ENCODE assay signal across 8 mouse cellular contexts in genomic region chr11:74521981-74522486, GRCm38 (mm10).
DNase-seq lines count a peak whose midpoint lies in the region; ATAC-seq and TF ChIP-seq lines count a peak whose summit lies in the region.

No protein-coding gene starts in this region.

- no peak for ATAC-seq in heart, embryonic 12.5 days (ENCODE audit: insufficient number of reproducible peaks, low FRiP score)
- no peak for ATAC-seq in neural tube, embryonic 11.5 days (ENCODE audit: insufficient read depth, low FRiP score, low TSS enrichment)

- peak overlapping the region; percentile 87 for H3K4me2 ChIP-seq in heart, embryonic 12.5 days
- H3K4me2 ChIP-seq in neural tube, embryonic 11.5 days (ENCODE audit: low read depth) = peak overlapping the region; percentile 96

- peak overlapping the region; percentile 89 for H3K9ac ChIP-seq in ES-Bruce4 (ENCODE audit: low read depth, poor library complexity, severe bottlenecking)
- H3K9ac ChIP-seq in heart, embryonic 12.5 days = peak overlapping the region; percentile 74
- peak overlapping the region; percentile 51 for H3K9ac ChIP-seq in neural tube, embryonic 11.5 days (ENCODE audit: low read length)

- peak; percentile 28 for DNase-seq in layer of hippocampus, adult 11-12 months (ENCODE audit: low spot score)
- no peak for DNase-seq in layer of hippocampus, adult 9-11 months
- DNase-seq in embryo, embryonic 10.5 days (ENCODE audit: low spot score) = peak; percentile 49
- no peak for DNase-seq in limb, embryonic 10.5 days (ENCODE audit: low spot score)
- DNase-seq in neural tube, embryonic 11.5 days (ENCODE audit: low spot score) = peak; percentile 63
- DNase-seq in spleen, postnatal 14 days (ENCODE audit: low spot score in 2 of 2) = no peak

- no peak for TF ChIP-seq EP300 in ES-Bruce4 (IDR thresholded peaks at IDR 0.05; ENCODE audit: insufficient read depth, low read depth, low read length)

- H3K9me3 ChIP-seq in ES-Bruce4 (replicated peaks; ENCODE audit: control insufficient read depth, insufficient read depth, low read length, poor library complexity, severe bottlenecking) = no peaks in the 10 kb centered on the region
- no peaks in the 10 kb centered on the region for H3K9me3 ChIP-seq in heart, embryonic 12.5 days (replicated peaks)
- H3K9me3 ChIP-seq in limb, embryonic 10.5 days (replicated peaks) = no peaks in the 10 kb centered on the region
- H3K9me3 ChIP-seq in neural tube, embryonic 11.5 days (ENCODE audit: control insufficient read depth, low read length) = no peaks in the 10 kb centered on the region

- H3K36me3 ChIP-seq in ES-Bruce4 (ENCODE audit: control insufficient read depth, insufficient read depth, low read length, poor library complexity, severe bottlenecking) = no peaks in the 10 kb centered on the region
- H3K36me3 ChIP-seq in heart, embryonic 12.5 days = no peaks in the 10 kb centered on the region
- H3K36me3 ChIP-seq in limb, embryonic 10.5 days = no peaks in the 10 kb centered on the region
- H3K36me3 ChIP-seq in neural tube, embryonic 11.5 days (ENCODE audit: control insufficient read depth, insufficient read depth, low read length) = no peaks in the 10 kb centered on the region

- no peak overlapping the region for H3K27ac ChIP-seq in ES-Bruce4 (ENCODE audit: insufficient read depth, low read length)
- peak overlapping the region; percentile 76 for H3K27ac ChIP-seq in heart, embryonic 12.5 days (ENCODE audit: poor library complexity, severe bottlenecking)
- peak overlapping the region; percentile 72; the same call in 1 of the 2 replicates for H3K27ac ChIP-seq in limb, embryonic 10.5 days
- no peak overlapping the region for H3K27ac ChIP-seq in neural tube, embryonic 11.5 days (ENCODE audit: low read depth, low read length)

- WGBS in heart, embryonic 12.5 days = under 1% methylated on average over 29 of the region's 29 CpGs
- under 1% methylated on average over 29 of the region's 29 CpGs for WGBS in limb, embryonic 10.5 days
- WGBS in neural tube, embryonic 11.5 days = under 1% methylated on average over 29 of the region's 29 CpGs

- peaks cover 10% of the 10 kb centered on the region for H3K27me3 ChIP-seq in ES-Bruce4 (ENCODE audit: control insufficient read depth, insufficient read depth, low read length, poor library complexity, severe bottlenecking)
- peaks cover 33% of the 10 kb centered on the region for H3K27me3 ChIP-seq in heart, embryonic 12.5 days (replicated peaks)
- H3K27me3 ChIP-seq in limb, embryonic 10.5 days (ENCODE audit: low read depth, poor library complexity, severe bottlenecking) = peaks cover 77% of the 10 kb centered on the region
- H3K27me3 ChIP-seq in neural tube, embryonic 11.5 days (ENCODE audit: control insufficient read depth, insufficient read depth, low read length) = peaks cover 33% of the 10 kb centered on the region

- peaks cover 4% of the 10 kb centered on the region for H3K4me1 ChIP-seq in ES-Bruce4 (ENCODE audit: control insufficient read depth, insufficient read depth, low read length)
- H3K4me1 ChIP-seq in heart, embryonic 12.5 days (replicated peaks) = peaks cover 57% of the 10 kb centered on the region
- peaks cover 32% of the 10 kb centered on the region for H3K4me1 ChIP-seq in limb, embryonic 10.5 days
- H3K4me1 ChIP-seq in neural tube, embryonic 11.5 days (ENCODE audit: control insufficient read depth, insufficient read depth, low read length) = 0 out of 2 replicates have a peak, but pooled peaks cover 6% of the 10 kb centered on the region

- peak overlapping the region; percentile 84 for H3K4me3 ChIP-seq in ES-Bruce4 (ENCODE audit: low read depth, low read length)
- H3K4me3 ChIP-seq in heart, embryonic 12.5 days = peak overlapping the region; percentile 75
- peak overlapping the region; percentile 73 for H3K4me3 ChIP-seq in limb, embryonic 10.5 days
- peak overlapping the region; percentile 68 for H3K4me3 ChIP-seq in neural tube, embryonic 11.5 days (ENCODE audit: low read depth, low read length)

- TF ChIP-seq CTCF in ES-Bruce4 (IDR thresholded peaks at IDR 0.05; ENCODE audit: low read depth, low read length) = no peak

- no peak for TF ChIP-seq POLR2A in ES-Bruce4 (IDR thresholded peaks at IDR 0.05; ENCODE audit: insufficient read depth, low read length)

Comparison
In these comparisons a context has a peak if more than half of its experiments do, and no peak if none do; other contexts are left out.
1. DNase-seq: peak in layer of hippocampus, adult 11-12 months (single experiment), embryo, embryonic 10.5 days (single experiment) and neural tube, embryonic 11.5 days (single experiment); none in layer of hippocampus, adult 9-11 months (single experiment), limb, embryonic 10.5 days (single experiment) and spleen, postnatal 14 days (0 of 2).
2. H3K27ac ChIP-seq: peak in heart, embryonic 12.5 days (single experiment) and limb, embryonic 10.5 days (single experiment); none in ES-Bruce4 (single experiment) and neural tube, embryonic 11.5 days (single experiment).
3. Peak in every context shown above with its lines, with median percentiles within 50 percentile points of each other: H3K4me3 ChIP-seq and H3K9ac ChIP-seq.